Mouse (Mus musculus): ENCODE data around the gene Usp21.
"Not testable (repeated sequence)": the region's sequence is repeated elsewhere in the genome, so short reads cannot be mapped to it uniquely, and the experiment has no call there.

The Usp21 gene

DNA sequence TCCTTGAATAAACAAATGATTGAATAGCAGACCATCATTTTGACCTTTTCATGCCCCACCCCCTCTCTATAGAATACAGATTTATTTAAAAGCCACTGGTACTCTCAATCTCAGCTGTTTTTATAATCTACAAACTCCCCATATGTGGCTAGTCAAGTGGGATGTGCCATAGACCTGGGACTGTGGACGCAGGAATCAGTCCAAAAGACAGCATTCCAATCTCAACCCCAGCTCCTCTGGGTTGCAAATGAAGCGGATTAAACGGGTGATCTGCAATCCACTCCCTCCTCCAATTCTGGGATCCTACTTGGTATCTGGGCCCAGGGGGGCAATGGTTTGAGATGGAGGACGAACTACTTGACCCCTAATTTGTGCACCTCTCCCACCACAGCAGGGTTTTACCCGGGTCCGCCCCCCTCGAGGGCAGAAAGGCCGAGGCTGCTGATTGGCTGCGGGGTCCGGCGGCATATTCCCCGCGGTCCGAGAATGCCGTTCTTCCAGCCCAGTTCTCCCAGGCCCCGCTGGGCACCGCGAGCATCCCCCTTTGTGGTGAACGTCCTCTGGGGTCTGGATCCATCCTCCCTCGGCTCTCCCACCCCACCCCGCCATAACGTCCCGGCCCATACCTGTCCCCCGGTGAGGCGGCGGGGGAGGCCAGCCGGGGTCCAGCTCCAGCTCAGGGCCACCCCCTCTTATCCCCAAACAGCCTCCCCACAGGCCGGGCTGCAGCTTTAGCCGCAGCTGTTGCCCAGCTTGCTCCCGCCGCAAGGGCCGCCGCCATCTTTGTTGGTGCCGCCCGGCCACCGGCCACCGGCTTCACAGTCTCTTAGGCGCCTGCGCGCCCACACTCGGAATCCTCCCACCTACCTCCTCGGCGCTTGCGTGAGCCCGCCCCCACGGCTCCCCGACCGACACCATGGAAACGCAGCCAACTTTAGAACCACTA lies at the start of gene Usp21:
Gene Usp21 (minus strand): TSS at position 856 of the 946 bp plus-strand sequence.
- peak; percentile 92 for DNase-seq

GRCm38 (mm10) chr1:171330216-171330560 lies 42.4 kb upstream of the Usp21 start:
- DNase-seq = no peak

- DNase-seq = peak; percentile 43
These were observed 41.8 kb upstream of the Usp21 start for GRCm38 (mm10) chr1:171329433-171330215.

DNA sequence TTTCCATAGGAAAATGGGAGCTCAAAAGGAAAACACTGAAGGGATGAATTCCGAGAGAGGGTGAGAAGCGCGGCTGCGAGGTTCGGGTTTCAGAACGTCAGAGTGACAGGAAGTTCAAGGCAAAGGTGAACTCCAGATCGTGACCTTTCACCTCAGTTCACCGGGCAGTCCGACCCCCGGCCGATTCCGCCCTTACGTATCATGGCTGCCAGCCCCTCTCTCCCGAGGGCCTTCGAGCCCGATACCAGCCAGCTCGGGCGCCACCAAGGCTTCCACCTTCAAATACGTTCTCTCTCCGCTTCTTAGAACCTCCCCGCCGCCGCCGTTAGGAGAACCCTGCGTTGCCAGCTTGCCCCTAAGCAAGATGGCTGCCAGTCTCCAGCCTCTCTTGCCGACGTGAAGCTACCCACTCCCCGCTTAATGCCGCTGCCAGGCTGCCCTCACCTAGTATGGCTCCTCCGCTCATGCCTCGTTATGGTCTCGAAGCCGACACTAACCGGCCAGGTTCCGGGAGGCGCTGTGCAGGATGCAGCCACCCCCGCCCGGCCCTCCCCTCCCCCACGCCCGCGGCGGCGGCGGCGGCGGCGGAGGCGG lies 41.1 kb upstream of the Usp21 start, which contains the start of gene Dedd:
Gene Dedd (plus strand): TSS at position 307 of the 594 bp plus-strand sequence.
- peak; percentile 93 for DNase-seq

DNA sequence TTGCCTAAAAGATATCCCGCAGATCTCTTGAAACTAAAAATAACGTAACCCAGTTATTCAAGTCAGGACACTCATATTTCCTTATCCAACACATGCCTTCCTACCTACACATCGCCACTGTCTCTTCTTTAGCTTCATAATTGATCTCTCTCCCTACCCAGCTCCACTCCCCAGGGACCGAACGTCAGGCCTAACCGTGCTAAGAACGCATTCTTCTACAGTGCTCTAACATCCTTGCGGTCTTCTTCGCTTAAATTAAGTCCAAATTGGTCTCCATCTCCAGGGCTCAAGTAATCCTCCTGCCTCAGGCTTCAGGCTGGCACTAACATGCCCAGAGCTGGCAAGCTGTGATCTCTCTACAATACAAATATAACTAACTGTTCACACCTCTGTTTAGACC lies 40.5 kb upstream of the Usp21 start:
- DNase-seq = no peak

GRCm38 (mm10) chr1:171326588-171326987 lies 38.8 kb upstream of the Usp21 start:
- DNase-seq = not testable (repeated sequence)

- no peak for DNase-seq
These were observed 37.8 kb upstream of the Usp21 start for GRCm38 (mm10) chr1:171325571-171325970.

GRCm38 (mm10) chr1:171322012-171322411 lies 34.2 kb upstream of the Usp21 start:
- peak; percentile 46 for DNase-seq

DNA sequence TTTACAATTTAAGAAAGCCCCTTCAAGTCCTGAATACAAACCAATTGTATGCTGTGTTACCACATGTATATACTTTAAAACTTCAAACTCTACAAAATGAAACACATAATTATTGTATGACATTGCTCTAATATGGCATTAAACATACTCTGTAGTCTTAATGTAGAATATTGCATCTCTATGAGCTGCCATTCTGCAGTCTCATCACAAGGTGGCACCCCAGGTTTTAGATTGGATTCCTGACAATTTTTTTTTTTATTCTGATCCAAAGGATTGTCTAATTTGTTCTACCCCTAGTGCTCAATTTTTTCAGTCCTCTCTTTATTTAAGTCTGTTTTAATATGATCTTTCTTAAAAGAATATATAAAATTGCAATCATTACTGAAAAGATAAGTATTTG lies 33.6 kb upstream of the Usp21 start:
- DNase-seq = no peak

- DNase-seq = no peak
These were observed 32.4 kb upstream of the Usp21 start for GRCm38 (mm10) chr1:171320151-171320550.

DNA sequence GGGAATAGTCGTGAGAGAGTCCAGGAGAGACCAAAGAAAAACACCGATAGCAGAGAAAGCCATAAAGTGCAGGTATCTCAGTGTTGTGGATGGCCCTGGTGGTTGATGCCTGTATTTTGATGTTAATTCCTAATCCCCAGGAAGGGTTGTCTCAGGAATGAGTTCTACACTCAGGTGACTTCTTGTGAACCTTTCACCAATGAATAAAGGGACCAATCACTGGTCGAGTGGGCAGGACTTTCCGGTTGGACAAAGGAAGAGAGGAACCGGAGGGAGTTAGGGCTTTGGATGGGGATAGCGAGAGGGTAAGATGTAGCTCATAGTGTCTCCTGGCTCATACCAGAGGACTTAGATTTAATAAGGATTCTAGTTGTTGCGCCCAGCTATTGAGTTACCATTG lies 32.0 kb upstream of the Usp21 start:
- no peak for DNase-seq

GRCm38 (mm10) chr1:171309321-171309720 lies 21.5 kb upstream of the Usp21 start:
- no peak for DNase-seq

GRCm38 (mm10) chr1:171306157-171306556 lies 18.4 kb upstream of the Usp21 start:
- not testable (repeated sequence) for DNase-seq

DNA sequence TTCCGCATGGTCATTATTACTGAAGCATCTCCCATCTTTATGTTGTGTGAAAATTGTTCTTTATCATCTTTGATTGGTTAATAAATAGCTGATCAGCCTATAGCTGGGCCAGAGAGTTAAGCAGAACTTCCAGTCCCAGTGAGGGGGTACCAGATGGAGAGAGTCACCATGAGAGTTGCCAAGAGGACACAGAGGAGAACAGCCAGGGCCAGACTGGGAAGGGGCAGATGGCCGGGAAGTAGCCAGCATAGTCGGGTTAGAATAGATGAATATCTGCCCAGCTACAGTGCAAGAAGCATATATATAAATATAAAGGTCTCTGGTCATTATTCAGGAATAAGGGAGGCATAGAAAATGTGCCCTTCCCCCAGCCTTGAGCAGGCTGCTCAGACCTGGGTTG lies 10.4 kb upstream of the Usp21 start:
- no peak for DNase-seq

GRCm38 (mm10) chr1:171295063-171295402 lies 7.2 kb upstream of the Usp21 start:
- DNase-seq = no peak

GRCm38 (mm10) chr1:171294298-171295062 lies 6.7 kb upstream of the Usp21 start, which contains the start of gene Ufc1:
Gene Ufc1 (minus strand): TSS chr1:171295024.
- DNase-seq = peak; percentile 92

DNA sequence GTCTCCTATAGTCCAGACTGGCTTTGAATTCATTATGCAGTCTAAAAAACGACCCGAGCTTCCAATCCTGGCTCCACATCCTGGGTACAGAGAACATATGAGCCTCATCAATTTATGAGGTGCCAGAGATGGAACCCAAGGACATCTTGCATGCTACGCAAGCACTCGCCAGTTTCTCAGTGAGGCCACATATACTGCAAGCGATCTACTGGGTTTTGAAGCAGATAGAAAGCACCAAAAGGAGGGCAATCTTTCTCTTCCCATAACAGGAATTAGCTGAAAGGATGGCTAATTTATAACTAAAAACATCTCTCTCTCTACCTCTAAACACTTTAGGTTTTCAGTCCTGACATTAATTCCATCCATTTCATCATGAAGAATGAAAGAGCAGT lies 6.1 kb upstream of the Usp21 start:
- DNase-seq = no peak

- no peak for DNase-seq
These were observed 5.6 kb upstream of the Usp21 start for GRCm38 (mm10) chr1:171293351-171293750.

DNA sequence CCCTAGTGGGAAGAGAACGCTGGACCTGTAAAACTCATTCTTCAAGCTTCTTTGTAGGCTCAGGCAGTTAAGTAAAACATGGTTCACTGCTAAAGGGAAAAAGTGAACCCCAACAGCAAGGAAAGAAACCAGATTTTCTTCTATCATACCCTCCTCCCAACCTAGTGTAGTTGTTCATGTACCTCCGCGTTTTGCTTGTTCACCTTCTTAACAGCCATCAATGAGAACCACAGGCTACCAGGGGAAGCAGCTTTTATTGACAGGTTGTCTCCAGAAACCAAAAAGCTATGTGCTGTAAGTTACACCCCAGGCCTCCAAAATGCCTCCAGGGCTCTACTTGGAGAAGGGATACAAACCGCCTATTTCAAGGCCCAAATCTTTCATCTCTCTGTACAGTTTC lies 537 bp upstream of the Usp21 start:
- no peak for DNase-seq

GRCm38 (mm10) chr1:171286517-171286916 lies 1.3 kb downstream of the Usp21 start:
- DNase-seq = no peak

DNA sequence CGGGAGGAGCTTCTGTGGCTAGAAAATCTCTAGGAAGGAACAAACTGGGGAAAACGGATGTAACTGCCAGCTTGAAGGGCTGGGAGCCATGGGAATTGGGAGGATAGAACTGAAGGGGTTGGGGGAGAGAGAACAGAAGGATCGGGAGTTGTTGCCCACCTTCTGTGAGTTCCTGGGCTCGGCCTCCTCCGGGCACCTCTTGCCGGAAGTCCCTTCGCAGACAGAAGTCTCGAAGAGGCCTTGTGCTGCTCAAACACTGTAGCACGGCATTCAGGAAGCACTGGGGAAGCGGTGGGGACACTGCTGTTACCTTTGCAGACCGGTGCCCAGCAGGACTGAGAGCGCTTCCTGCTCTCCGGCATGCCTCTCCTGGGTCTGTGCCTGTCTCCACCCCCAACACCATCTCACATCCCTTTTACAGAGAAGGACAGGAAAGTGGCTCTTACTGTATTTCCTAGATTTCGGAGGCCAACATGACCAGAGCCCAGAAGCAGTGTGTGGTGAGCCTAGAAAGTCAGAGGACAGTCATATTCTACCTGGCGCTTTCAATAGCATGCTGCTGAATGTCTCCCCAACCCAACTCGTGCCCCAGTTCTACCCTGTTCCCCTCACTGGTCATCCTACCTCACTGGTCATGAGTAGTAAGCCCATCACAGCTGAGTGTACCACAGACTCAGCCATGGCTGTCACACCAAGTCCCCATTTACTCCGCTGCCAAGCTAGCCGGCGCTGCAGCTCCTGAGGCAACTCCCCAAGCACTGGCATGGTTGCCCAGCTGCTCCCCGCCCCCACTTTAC lies 2.5 kb downstream of the Usp21 start:
- no peak for DNase-seq

- no peak for DNase-seq
These were observed 3.3 kb downstream of the Usp21 start for GRCm38 (mm10) chr1:171284491-171284890.

Data from kidney, adult 18-20 months (tissue).